Mouse (Mus musculus) thymus, adult 2 months (tissue): ENCODE measurements around the gene Krcc1. TPM values are rescaled to one million over a fixed set of nuclear protein-coding genes. Genes with fewer than 3 reads are reported as not detected.

ENCODE experiments used
- DNase-seq: peaks from one replicate; pipeline ENCODE4 v3.0.0; 2021
- H3K27ac ChIP-seq: fragments of 200-500 bp; 2 replicates; pipeline ENCODE4 v1.5.1; 2012; ENCODE audit warnings: low read length, control low read depth; ENCODE audit not compliant: control insufficient read depth, insufficient read depth
- H3K27me3 ChIP-seq: fragments of 200-500 bp; 2 replicates; pipeline ENCODE4 v1.6.1; 2012; ENCODE audit warnings: mild to moderate bottlenecking, low read length, moderate library complexity, mixed read lengths; ENCODE audit not compliant: control insufficient read depth, insufficient read depth
- H3K36me3 ChIP-seq: fragments of 200-500 bp; 2 replicates; pipeline ENCODE4 v1.6.1; 2012; ENCODE audit warnings: mild to moderate bottlenecking, low read length, moderate library complexity; ENCODE audit not compliant: control insufficient read depth, insufficient read depth
- H3K4me1 ChIP-seq: fragments of 200-500 bp; replicated peaks from 2 replicates; pipeline ENCODE4 v1.6.1; 2012; ENCODE audit warnings: low read length; ENCODE audit not compliant: control insufficient read depth, insufficient read depth
- H3K4me3 ChIP-seq: fragments of 200-500 bp; 2 replicates; pipeline ENCODE4 v1.5.1; 2012; ENCODE audit warnings: mild to moderate bottlenecking, low read length, control low read depth, moderate library complexity; ENCODE audit not compliant: control insufficient read depth, insufficient read depth
- CTCF ChIP-seq: fragments of 200-500 bp; IDR thresholded peaks from 2 replicates; pipeline ENCODE4 v1.5.1; 2012; ENCODE audit warnings: mild to moderate bottlenecking, control low read depth, low read length, moderate library complexity, borderline replicate concordance; ENCODE audit not compliant: control insufficient read depth, poor library complexity, insufficient read depth; ENCODE audit errors: extremely low read depth
- POLR2A ChIP-seq: fragments of 200-500 bp; IDR thresholded peaks from 2 replicates; pipeline ENCODE4 v1.6.1; 2012; ENCODE audit warnings: mild to moderate bottlenecking, low read length, control low read depth, moderate library complexity; ENCODE audit not compliant: control insufficient read depth, poor library complexity, insufficient read depth; ENCODE audit errors: extremely low read depth
- WGBS: fragments of 180-500 bp; shearing (Covaris S2); methylation state at CpG from one replicate; pipeline ENCODE4 v1.1.7; 2018; 5-methylcytosine and 5-hydroxymethylcytosine counted together
- polyA plus RNA-seq: library from polyadenylated mRNA; depleted of rRNA; stranded (reverse); fragments of >200 nt; gene quantifications from 2 replicates; pipeline ENCODE4 v1.2.3, GENCODE M21; 2012

The Krcc1 gene
- polyA plus RNA-seq, 1 experiment = 8.9 TPM

- H3K4me1 ChIP-seq = no peaks in the 10 kb centered on the region
- TF ChIP-seq CTCF (no peak), POLR2A (no peak)
- 98% methylated on average over 3 of the region's 3 CpGs for WGBS
- no peak overlapping the region for H3K27ac ChIP-seq
- H3K4me3 ChIP-seq = no peak overlapping the region
- DNase-seq = no peak
- no peaks in the 10 kb centered on the region for H3K27me3 ChIP-seq
- H3K36me3 ChIP-seq = no peaks in the 10 kb centered on the region
These were observed 21.9 kb upstream of the Krcc1 start for GRCm38 (mm10) chr6:71249615-71250014.

- H3K27me3 ChIP-seq = no peaks in the 10 kb centered on the region
- H3K4me1 ChIP-seq = no peaks in the 10 kb centered on the region
- H3K36me3 ChIP-seq = no peaks in the 10 kb centered on the region
- no peak for DNase-seq
- TF ChIP-seq CTCF = no peak
- no peak for TF ChIP-seq POLR2A
- 82% methylated on average over 8 of the region's 8 CpGs for WGBS
- H3K27ac ChIP-seq = no peak overlapping the region
- no peak overlapping the region for H3K4me3 ChIP-seq
These were observed 20.5 kb upstream of the Krcc1 start for GRCm38 (mm10) chr6:71250951-71251350.

- TF ChIP-seq POLR2A = no peak
- TF ChIP-seq CTCF = no peak
- no peak overlapping the region for H3K27ac ChIP-seq
- no peak for DNase-seq
- H3K4me1 ChIP-seq = no peaks in the 10 kb centered on the region
- WGBS = over 99% methylated on average over 6 of the region's 6 CpGs
- no peaks in the 10 kb centered on the region for H3K27me3 ChIP-seq
- no peaks in the 10 kb centered on the region for H3K36me3 ChIP-seq
- H3K4me3 ChIP-seq = no peak overlapping the region
These were observed 17.0 kb upstream of the Krcc1 start for GRCm38 (mm10) chr6:71254456-71254855.

GRCm38 (mm10) chr6:71256166-71256565 lies 15.3 kb upstream of the Krcc1 start:
- H3K4me1 ChIP-seq = no peaks in the 10 kb centered on the region
- no peak for TF ChIP-seq CTCF
- no peak for TF ChIP-seq POLR2A
- WGBS = 98% methylated on average over 10 of the region's 10 CpGs
- no peak for DNase-seq
- no peaks in the 10 kb centered on the region for H3K36me3 ChIP-seq
- no peak overlapping the region for H3K27ac ChIP-seq
- H3K4me3 ChIP-seq = no peak overlapping the region
- H3K27me3 ChIP-seq = no peaks in the 10 kb centered on the region

GRCm38 (mm10) chr6:71257375-71257774 lies 14.1 kb upstream of the Krcc1 start:
- H3K4me1 ChIP-seq = no peaks in the 10 kb centered on the region
- 89% methylated on average over 1 of the region's 1 CpGs for WGBS
- H3K27me3 ChIP-seq = no peaks in the 10 kb centered on the region
- H3K4me3 ChIP-seq = no peak overlapping the region
- H3K36me3 ChIP-seq = no peaks in the 10 kb centered on the region
- DNase-seq = no peak
- TF ChIP-seq CTCF = no peak
- TF ChIP-seq POLR2A = no peak
- H3K27ac ChIP-seq = no peak overlapping the region

- H3K4me1 ChIP-seq = no peaks in the 10 kb centered on the region
- no peaks in the 10 kb centered on the region for H3K27me3 ChIP-seq
- TF ChIP-seq POLR2A = no peak
- no peak for TF ChIP-seq CTCF
- no peak overlapping the region for H3K4me3 ChIP-seq
- DNase-seq = no peak
- H3K27ac ChIP-seq = no peak overlapping the region
- H3K36me3 ChIP-seq = no peaks in the 10 kb centered on the region
- WGBS = 28% methylated on average over 2 of the region's 2 CpGs
These were observed 12.9 kb upstream of the Krcc1 start for GRCm38 (mm10) chr6:71258562-71258961.

GRCm38 (mm10) chr6:71259166-71259565 lies 12.3 kb upstream of the Krcc1 start:
- Histone ChIP-seq H3K27ac (no peak overlapping the region), H3K4me3 (no peak overlapping the region), H3K27me3 (no peaks in the 10 kb centered on the region), H3K4me1 (peaks cover 3% of the 10 kb centered on the region; the same call in 1 of the 2 replicates), H3K36me3 (no peaks in the 10 kb centered on the region)
- WGBS = 96% methylated on average over 4 of the region's 4 CpGs
- TF ChIP-seq CTCF (no peak), POLR2A (no peak)
- DNase-seq = no peak
